Mouse (Mus musculus) small intestine, adult 2 months (tissue): ENCODE results near the gene Cacna2d4.

Experiments
- CTCF ChIP-seq: fragments of 200-500 bp; IDR thresholded peaks from 2 replicates; pipeline ENCODE4 v1.5.1; 2012; ENCODE audit warnings: low read depth, mild to moderate bottlenecking, control low read depth, inconsistent platforms, low read length, moderate library complexity, mixed read lengths; ENCODE audit not compliant: insufficient replicate concordance, insufficient read length; ENCODE audit errors: extremely low read depth
- POLR2A ChIP-seq: fragments of 200-500 bp; IDR thresholded peaks from 2 replicates; pipeline ENCODE4 v1.6.1; 2012; ENCODE audit warnings: low read depth, mild to moderate bottlenecking, control low read depth, inconsistent platforms, low read length, moderate library complexity

DNA sequence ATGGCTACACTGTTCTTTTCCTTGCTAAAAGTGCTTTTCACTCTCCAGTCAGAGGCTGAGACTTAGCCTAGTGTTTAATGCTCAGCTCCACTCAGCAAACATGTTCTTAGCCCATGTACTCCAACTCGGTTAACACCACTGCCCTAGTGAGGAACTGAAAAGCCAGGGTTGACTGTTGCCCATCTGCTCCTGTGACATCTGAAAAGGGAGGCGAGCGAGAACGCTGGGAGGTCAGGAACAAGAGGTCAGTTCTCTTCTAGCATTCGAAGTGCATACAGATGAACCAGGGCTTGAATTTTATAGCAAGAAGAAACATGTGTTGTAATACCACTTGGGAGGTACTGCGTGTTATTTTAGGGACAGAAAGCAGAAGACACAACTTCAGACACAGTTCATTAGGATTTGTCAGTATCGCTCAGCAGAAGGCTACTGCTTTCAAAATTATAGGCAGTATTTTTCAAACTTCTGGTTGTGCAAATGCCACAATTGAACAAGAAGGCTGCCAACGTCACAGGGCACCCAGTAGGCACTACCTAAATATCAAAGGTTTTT is 121.8 kb downstream of the Cacna2d4 start:
- TF ChIP-seq CTCF (no peak), POLR2A (no peak)
